Mouse (Mus musculus) adipose tissue, adult 10 weeks (tissue): ENCODE results near the gene Ccdc144b. TPM values are rescaled to one million over a fixed set of nuclear protein-coding genes. Genes with fewer than 3 reads are reported as not detected.

Experiments used
- polyA plus RNA-seq: library from polyadenylated mRNA; stranded (reverse); fragments of 350-450 nt; fragmentation: Illumina TruSeq; extraction: RNeasy Lipid Tissue Mini Kit (QIAGEN cat#74804); gene quantifications from one replicate; pipeline ENCODE4 v1.2.3, GENCODE M21; 2014; ENCODE audit warnings: low read depth, low replicate concordance

Gene Ccdc144b
- polyA plus RNA-seq, result 0.53 TPM

GRCm38 (mm10) chr3:36053447-36053846, at the start of gene Ccdc144b:
TSS of gene Ccdc144b (minus strand) at chr3:36053547.

GRCm38 (mm10) chr3:36065843-36066651, 12.7 kb upstream of the Ccdc144b start, which contains the start of gene Acad9:
TSS of gene Acad9 (plus strand) at chr3:36065979.

GRCm38 (mm10) chr3:36000275-36001239, 52.8 kb downstream of the Ccdc144b start, which contains the start of gene Mccc1:
TSS of gene Mccc1 (minus strand) at chr3:36000678.

Other genes starting within 250 kb of the Ccdc144b start
- 59.6 TPM for gene Dcun1d1, start 116.1 kb downstream of the Ccdc144b start, polyA plus RNA-seq
- gene Mccc1, start 52.9 kb downstream of the Ccdc144b start, polyA plus RNA-seq, result 76.3 TPM
- gene Acad9, start 12.4 kb upstream of the Ccdc144b start, polyA plus RNA-seq, result 43.0 TPM
- gene D3Ertd254e, start 97.5 kb upstream of the Ccdc144b start, polyA plus RNA-seq, result 6.2 TPM
- not detected for gene Qrfpr, start 168.8 kb upstream of the Ccdc144b start, polyA plus RNA-seq